ENCODE assay signal across 25 mouse cellular contexts in genomic region chr4:82600636-82601035, GRCm38 (mm10).
DNase-seq lines count a peak whose midpoint lies in the region; ATAC-seq lines count a peak whose summit lies in the region.
"Had no signal": no experiment of that assay in that cellular context is flagged by ENCODE, and none has a peak within 500 bp of the region (broad histone marks: within the 10 kb centered on the region; RNA-seq: fewer than 3 reads in every experiment).

No protein-coding gene starts in this region.

- no peak overlapping the region for H3K4me3 ChIP-seq in forebrain, embryonic 16.5 days (replicated peaks; ENCODE audit: low read length)
- H3K4me3 ChIP-seq: embryonic facial prominence, embryonic 13.5 days; embryonic facial prominence, embryonic 15.5 days; erythroblast, embryonic 14.5 days; forebrain, embryonic 10.5 days; forebrain, embryonic 12.5 days had no signal

- no peak overlapping the region for H3K27ac ChIP-seq in forebrain, embryonic 16.5 days (ENCODE audit: low read length)
- H3K27ac ChIP-seq: embryonic facial prominence, embryonic 13.5 days; embryonic facial prominence, embryonic 15.5 days; forebrain, embryonic 10.5 days; forebrain, embryonic 12.5 days had no signal

- no peaks in the 10 kb centered on the region; the same call in 1 of the 2 replicates for H3K9me3 ChIP-seq in forebrain, embryonic 16.5 days (ENCODE audit: control insufficient read depth, low read length)
- H3K9me3 ChIP-seq: embryonic facial prominence, embryonic 15.5 days had no signal

- H3K4me2 ChIP-seq in forebrain, embryonic 16.5 days (ENCODE audit: low read length) = no peak overlapping the region
- H3K4me2 ChIP-seq: embryonic facial prominence, embryonic 13.5 days; embryonic facial prominence, embryonic 15.5 days; forebrain, embryonic 12.5 days had no signal

- peaks cover 11% of the 10 kb centered on the region for H3K4me1 ChIP-seq in forebrain, embryonic 16.5 days (replicated peaks; ENCODE audit: control insufficient read depth, insufficient read depth, low read length)

- no peaks in the 10 kb centered on the region for H3K27me3 ChIP-seq in forebrain, embryonic 16.5 days (replicated peaks; ENCODE audit: control insufficient read depth, insufficient read depth, low read length)
- H3K27me3 ChIP-seq: CH12.LX; embryonic facial prominence, embryonic 13.5 days; embryonic facial prominence, embryonic 15.5 days had no signal

- intact Hi-C loops in heart, postnatal 10 days (cut with DNase I) = no loop called here

- no peak for ATAC-seq in forebrain, embryonic 16.5 days
- ATAC-seq: CD4-positive, CD25-positive, alpha-beta regulatory T cell, adult 4 months; forebrain, embryonic 14.5 days; forebrain, postnatal 0 days had no signal

- 87% methylated on average over 1 of the region's 1 CpGs for WGBS in forebrain, embryonic 16.5 days

- DNase-seq in heart, adult 11 months = peak; percentile 13
- no peak for DNase-seq in heart, postnatal 10 days
- DNase-seq in ES-CJ7 (ENCODE audit: low read depth, low spot score) = peak; percentile 21
- DNase-seq in ZHBTc4 (ENCODE audit: low read depth, low spot score) = peak; percentile 53
- DNase-seq: adrenal gland, adult 2 months; adrenal gland, postnatal 10 days; adrenal gland, postnatal 25 days; B cell, adult 2 months; cerebellum, adult 11 months; cerebellum, adult 18-20 months; cerebellum, adult 8-10 months; cerebellum, adult 9-11 months; cerebellum, postnatal 14 days; cerebellum, postnatal 36 days; embryo, embryonic 11 days; forebrain, postnatal 0 days had no signal

- no peaks in the 10 kb centered on the region; the same call in 1 of the 2 replicates for H3K36me3 ChIP-seq in forebrain, embryonic 16.5 days (ENCODE audit: control insufficient read depth, insufficient read depth)
- H3K36me3 ChIP-seq: embryonic facial prominence, embryonic 13.5 days; embryonic facial prominence, embryonic 15.5 days; forebrain, embryonic 10.5 days; forebrain, embryonic 12.5 days had no signal

- no peak overlapping the region for H3K9ac ChIP-seq in forebrain, embryonic 16.5 days (replicated peaks; ENCODE audit: low read depth, low read length)
- H3K9ac ChIP-seq: embryonic facial prominence, embryonic 13.5 days; embryonic facial prominence, embryonic 15.5 days; forebrain, embryonic 12.5 days; forebrain, postnatal 0 days had no signal

Comparison
In these comparisons a context has a peak if more than half of its experiments do, and no peak if none do; other contexts are left out.
1. DNase-seq: peak in heart, adult 11 months (single experiment), ES-CJ7 (single experiment) and ZHBTc4 (single experiment); none in heart, postnatal 10 days (0 of 2).